Mouse (Mus musculus): ENCODE measurements around the gene Rd3l. TPM values are rescaled to one million over a fixed set of nuclear protein-coding genes. Genes with fewer than 3 reads are reported as not detected.

Gene Rd3l
- polyA plus RNA-seq, 1 experiment from 2014 or later, result not detected

DNA sequence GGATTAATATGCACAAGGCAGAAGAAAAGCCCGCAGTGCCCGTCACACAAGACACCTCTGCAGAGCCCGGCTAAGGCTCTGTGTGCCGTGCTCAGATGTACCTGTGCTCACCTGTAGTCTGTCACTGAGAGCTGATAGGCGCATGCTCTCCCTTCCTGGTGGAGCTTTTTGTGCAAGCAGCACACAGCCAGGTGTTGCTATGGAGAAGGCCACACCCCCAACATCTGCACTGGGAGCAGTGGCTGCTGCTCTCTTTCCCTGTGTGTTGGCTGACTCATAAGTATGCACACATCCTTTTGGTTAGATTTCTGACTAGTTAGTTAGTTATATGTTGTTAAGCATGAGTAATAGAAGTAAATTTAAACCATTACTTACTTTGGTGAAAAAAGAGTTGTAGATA lies 11.5 kb upstream of the Rd3l start:
- WGBS, result 91% methylated on average over 5 of the region's 5 CpGs

DNA sequence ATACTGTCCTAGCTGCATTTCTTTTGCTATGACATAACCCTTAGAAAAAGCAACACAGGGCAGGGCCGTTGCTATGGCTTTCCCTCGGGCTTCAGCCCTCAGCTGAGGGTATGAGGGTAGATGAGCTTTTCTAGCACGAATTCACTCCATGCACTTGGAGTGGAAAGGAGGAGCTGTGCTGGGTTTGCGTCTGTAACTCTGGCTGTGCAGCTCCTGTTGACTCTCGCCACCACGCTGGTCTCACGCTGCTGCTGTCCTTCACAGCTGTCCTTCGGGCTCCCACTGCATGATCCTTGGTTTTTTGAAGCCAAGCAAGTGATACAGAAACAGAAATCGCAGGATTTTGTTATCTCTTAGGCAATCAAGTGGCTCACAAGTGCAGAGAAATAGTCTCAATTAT lies 5.6 kb upstream of the Rd3l start:
- H3K4me1 ChIP-seq, result no peaks in the 10 kb centered on the region
- H3K9me3 ChIP-seq, result no peaks in the 10 kb centered on the region
- H3K36me3 ChIP-seq, result no peaks in the 10 kb centered on the region
- no peak overlapping the region for H3K4me2 ChIP-seq (replicated peaks)
- H3K9ac ChIP-seq, result no peak overlapping the region
- no peak for ATAC-seq (ENCODE audit: low FRiP score, low read depth)
- H3K27ac ChIP-seq, result no peak overlapping the region
- no peaks in the 10 kb centered on the region for H3K27me3 ChIP-seq (replicated peaks)
- WGBS, result 63% methylated on average over 9 of the region's 9 CpGs
- H3K4me3 ChIP-seq, result no peak overlapping the region

More for the DNA sequence above, 11.5 kb upstream of the Rd3l start:
- H3K27me3 ChIP-seq (replicated peaks), result no peaks in the 10 kb centered on the region
- no peak overlapping the region for H3K4me3 ChIP-seq
- no peaks in the 10 kb centered on the region for H3K9me3 ChIP-seq
- no peak overlapping the region for H3K9ac ChIP-seq
- H3K4me2 ChIP-seq (replicated peaks), result no peak overlapping the region
- ATAC-seq (ENCODE audit: low FRiP score, low read depth), result no peak
- no peak overlapping the region for H3K27ac ChIP-seq
- H3K4me1 ChIP-seq, result no peaks in the 10 kb centered on the region
- H3K36me3 ChIP-seq, result no peaks in the 10 kb centered on the region

DNA sequence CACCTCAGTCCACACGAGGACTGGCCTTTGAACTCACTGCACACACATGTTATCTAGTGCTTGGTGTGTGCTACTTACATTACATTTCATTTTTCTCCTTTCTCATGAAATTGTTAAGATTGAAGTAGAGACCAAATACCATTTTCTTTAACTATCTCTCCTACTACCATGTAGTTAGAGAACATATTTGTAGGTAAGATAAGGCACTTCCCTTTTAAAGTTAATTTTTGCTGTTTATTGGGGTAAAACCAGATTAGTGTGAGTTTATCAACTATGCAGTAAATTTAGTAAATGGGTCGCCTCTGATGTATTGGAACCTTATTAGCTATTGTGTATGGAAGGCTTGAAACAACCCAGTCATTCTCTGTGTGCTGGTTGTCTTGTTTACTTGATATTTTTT lies 2.0 kb upstream of the Rd3l start:
- no peak for ATAC-seq (ENCODE audit: low FRiP score, low read depth)
- Histone ChIP-seq H3K27ac (no peak overlapping the region), H3K9me3 (no peaks in the 10 kb centered on the region), H3K27me3 (replicated peaks) (no peaks in the 10 kb centered on the region), H3K4me1 (no peaks in the 10 kb centered on the region), H3K4me2 (replicated peaks) (no peak overlapping the region), H3K4me3 (no peak overlapping the region), H3K36me3 (no peaks in the 10 kb centered on the region), H3K9ac (no peak overlapping the region)
- WGBS, result 75% methylated on average over 2 of the region's 2 CpGs

DNA sequence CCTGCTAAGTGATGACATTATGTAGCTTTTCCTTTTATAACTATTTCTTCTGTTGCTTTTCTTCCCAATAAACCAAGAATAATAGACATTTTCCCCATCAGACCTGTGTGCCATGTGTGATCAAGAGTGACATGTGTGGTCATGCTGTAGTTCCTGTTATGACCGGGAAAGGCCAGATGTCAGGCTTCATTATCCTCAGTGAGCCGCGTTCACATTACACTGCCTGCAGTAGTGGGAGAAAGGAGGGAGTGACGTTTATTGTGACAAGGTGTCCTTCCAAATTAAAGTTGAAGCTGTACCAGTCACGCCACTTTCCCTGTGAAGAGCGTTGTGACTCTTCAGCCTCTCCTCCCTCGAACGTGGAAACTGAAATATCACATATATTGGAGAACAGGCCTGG lies 714 bp upstream of the Rd3l start:
- Histone ChIP-seq H3K4me1 (no peaks in the 10 kb centered on the region), H3K27ac (no peak overlapping the region), H3K4me3 (no peak overlapping the region), H3K36me3 (no peaks in the 10 kb centered on the region), H3K4me2 (replicated peaks) (no peak overlapping the region), H3K27me3 (replicated peaks) (no peaks in the 10 kb centered on the region), H3K9me3 (no peaks in the 10 kb centered on the region), H3K9ac (no peak overlapping the region)
- 73% methylated on average over 8 of the region's 8 CpGs for WGBS
- no peak for ATAC-seq (ENCODE audit: low FRiP score, low read depth)

DNA sequence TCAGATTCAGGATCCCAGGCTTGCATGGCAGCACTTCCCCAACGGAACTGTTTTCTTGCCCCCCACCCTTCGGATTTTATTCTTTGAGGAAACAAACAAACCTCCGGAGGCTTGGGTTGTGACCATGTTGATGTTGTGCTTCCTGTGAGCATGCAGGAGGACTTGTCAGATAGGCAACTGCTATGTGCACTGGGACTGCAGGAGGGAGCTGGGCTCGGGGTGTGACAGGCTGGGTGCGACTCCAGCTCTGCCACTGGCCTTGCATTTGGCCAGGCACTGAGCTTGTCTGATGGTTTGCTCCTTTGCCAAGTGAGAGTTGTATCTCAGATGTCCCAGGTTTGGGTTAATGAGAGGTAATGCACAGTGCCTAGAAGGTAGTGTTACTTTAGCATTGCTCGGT lies 2.8 kb downstream of the Rd3l start:
- H3K9ac ChIP-seq, result no peak overlapping the region
- no peaks in the 10 kb centered on the region for H3K9me3 ChIP-seq
- H3K36me3 ChIP-seq, result no peaks in the 10 kb centered on the region
- H3K27me3 ChIP-seq (replicated peaks), result no peaks in the 10 kb centered on the region
- H3K4me3 ChIP-seq, result no peak overlapping the region
- H3K4me1 ChIP-seq, result no peaks in the 10 kb centered on the region
- no peak overlapping the region for H3K27ac ChIP-seq
- no peak for ATAC-seq (ENCODE audit: low FRiP score, low read depth)
- H3K4me2 ChIP-seq (replicated peaks), result no peak overlapping the region
- WGBS, result 84% methylated on average over 6 of the region's 6 CpGs

DNA sequence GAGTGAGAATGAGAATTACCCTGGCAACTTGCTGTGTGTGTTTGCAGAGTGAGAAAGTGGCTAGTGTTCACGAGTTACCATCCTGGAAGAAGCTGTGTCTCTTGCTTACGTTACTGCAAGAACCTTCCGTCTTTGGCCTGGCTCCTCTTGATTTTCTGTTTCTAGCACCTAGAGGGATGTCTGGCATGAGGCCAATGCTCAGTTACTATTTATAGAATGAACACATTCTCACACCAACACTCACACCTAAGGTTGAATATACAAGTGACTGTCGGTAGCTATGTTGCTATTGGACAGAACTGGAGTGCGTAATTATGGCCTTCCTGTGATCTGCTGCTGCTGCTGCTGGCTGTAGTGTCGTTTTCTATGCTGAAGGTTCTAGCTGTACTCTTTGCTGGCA lies 4.0 kb downstream of the Rd3l start:
- Histone ChIP-seq H3K27me3 (replicated peaks) (no peaks in the 10 kb centered on the region), H3K27ac (no peak overlapping the region), H3K9me3 (no peaks in the 10 kb centered on the region), H3K4me2 (replicated peaks) (no peak overlapping the region), H3K36me3 (no peaks in the 10 kb centered on the region), H3K9ac (no peak overlapping the region), H3K4me3 (no peak overlapping the region), H3K4me1 (no peaks in the 10 kb centered on the region)
- 68% methylated on average over 6 of the region's 6 CpGs for WGBS
- no peak for ATAC-seq (ENCODE audit: low FRiP score, low read depth)

DNA sequence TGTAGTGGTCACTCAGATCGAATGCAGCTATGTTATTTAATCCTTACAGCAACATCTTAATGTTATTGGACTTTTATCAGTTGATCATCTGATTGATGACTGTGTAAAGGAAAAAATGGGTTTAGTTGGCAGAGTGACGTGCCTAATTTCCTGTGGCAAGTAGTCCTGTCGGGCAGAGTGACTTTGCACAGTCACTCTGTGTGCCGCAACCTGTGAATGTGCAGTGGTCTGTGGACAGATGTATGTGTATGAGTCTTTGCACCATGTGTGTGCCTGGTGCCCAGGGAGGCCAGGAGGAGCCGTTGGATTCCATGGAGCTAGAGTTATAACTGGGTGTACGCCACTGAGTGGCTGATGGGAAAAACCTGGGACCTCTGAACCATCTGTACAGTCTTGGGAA lies 6.5 kb downstream of the Rd3l start:
- H3K9me3 ChIP-seq, result no peaks in the 10 kb centered on the region
- H3K4me3 ChIP-seq, result no peak overlapping the region
- H3K27me3 ChIP-seq (replicated peaks), result no peaks in the 10 kb centered on the region
- H3K9ac ChIP-seq, result no peak overlapping the region
- H3K4me2 ChIP-seq (replicated peaks), result no peak overlapping the region
- no peak overlapping the region for H3K27ac ChIP-seq
- WGBS, result 87% methylated on average over 6 of the region's 6 CpGs
- no peaks in the 10 kb centered on the region for H3K4me1 ChIP-seq
- no peaks in the 10 kb centered on the region for H3K36me3 ChIP-seq
- no peak for ATAC-seq (ENCODE audit: low FRiP score, low read depth)

DNA sequence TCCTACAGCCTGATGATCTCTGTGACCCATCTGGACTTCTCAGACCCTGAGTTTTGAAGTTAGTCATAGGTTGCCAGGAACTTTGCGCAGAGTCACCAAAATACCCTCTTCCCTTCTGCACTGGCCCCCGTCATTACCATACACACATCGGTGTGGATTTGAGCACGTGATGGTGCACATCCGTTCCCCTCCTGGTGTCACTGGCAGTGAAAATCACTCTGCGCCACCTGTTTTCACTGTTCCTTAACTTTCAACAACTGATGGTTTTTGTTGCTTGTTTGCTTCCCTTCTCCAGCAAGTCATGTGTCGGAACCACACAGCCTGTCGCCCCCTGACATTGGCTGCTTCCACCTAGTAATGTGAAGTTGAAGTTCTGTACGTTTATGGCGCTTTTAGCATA lies 8.6 kb downstream of the Rd3l start:
- Histone ChIP-seq H3K27ac (no peak overlapping the region), H3K36me3 (no peaks in the 10 kb centered on the region), H3K4me1 (no peaks in the 10 kb centered on the region), H3K9me3 (no peaks in the 10 kb centered on the region), H3K9ac (no peak overlapping the region), H3K4me2 (replicated peaks) (no peak overlapping the region), H3K27me3 (replicated peaks) (no peaks in the 10 kb centered on the region), H3K4me3 (no peak overlapping the region)
- 91% methylated on average over 10 of the region's 10 CpGs for WGBS
- ATAC-seq (ENCODE audit: low FRiP score, low read depth), result no peak

DNA sequence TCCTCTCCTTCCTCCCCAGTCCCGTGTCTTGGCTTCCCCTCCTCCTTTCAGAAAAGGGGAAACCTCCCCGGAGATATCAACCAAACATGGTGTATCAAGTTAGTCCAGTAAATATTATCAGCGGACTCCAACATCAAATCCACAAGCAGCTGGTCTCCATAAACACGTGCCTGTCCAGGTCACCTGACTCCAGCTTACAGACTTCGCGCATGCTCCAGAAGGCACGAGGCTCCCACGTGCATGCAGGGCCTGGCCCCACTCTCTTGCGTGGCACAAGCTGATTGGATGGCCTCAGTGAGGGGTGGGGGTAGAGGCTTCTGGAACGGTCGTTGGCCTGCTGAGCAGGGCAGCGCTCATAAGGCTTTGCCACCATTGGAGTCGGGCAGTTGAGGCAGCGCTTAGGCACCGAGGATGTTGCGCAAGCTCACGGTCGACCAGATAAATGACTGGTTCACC lies 9.9 kb downstream of the Rd3l start, which contains the start of gene Tdrd9:
Gene Tdrd9, plus strand, starts transcription at position 329 of the 456 bp plus-strand sequence.
- H3K27ac ChIP-seq, result no peak within 1 kb of the TSS
- 90% methylated on average over 18 of the region's 18 CpGs for WGBS
- H3K9me3 ChIP-seq, result no peaks in the 10 kb centered on the region
- H3K9ac ChIP-seq, result no peak within 1 kb of the TSS
- H3K4me1 ChIP-seq, result peaks cover 1% of the 10 kb centered on the region
- no peak within 1 kb of the TSS for H3K4me3 ChIP-seq
- ATAC-seq (ENCODE audit: low FRiP score, low read depth), result no peak
- H3K36me3 ChIP-seq, result no peaks in the 10 kb centered on the region
- no peaks in the 10 kb centered on the region for H3K27me3 ChIP-seq (replicated peaks)
- no peak within 1 kb of the TSS for H3K4me2 ChIP-seq (replicated peaks)

DNA sequence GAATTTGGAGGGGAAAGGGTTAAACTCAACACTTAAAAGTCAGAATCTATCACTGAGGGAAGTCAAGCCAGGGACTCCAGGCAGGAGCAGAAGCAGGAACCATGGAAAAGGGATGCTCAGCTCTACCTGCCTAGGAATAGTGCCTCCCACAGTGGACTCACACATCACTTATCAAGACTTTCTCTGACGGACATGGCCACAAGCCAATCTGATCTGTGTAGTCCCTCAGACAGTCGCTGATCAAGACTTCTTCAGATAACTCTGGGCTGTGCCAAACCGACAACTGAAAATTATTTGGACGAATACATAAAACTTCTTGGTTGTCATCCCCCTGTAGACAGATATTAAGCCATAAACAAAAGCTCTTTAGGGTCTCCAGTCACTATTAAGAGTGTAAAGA lies 11.0 kb downstream of the Rd3l start:
- 88% methylated on average over 4 of the region's 4 CpGs for WGBS
- no peaks in the 10 kb centered on the region for H3K9me3 ChIP-seq
- H3K27me3 ChIP-seq (replicated peaks), result no peaks in the 10 kb centered on the region
- peaks cover 12% of the 10 kb centered on the region for H3K4me1 ChIP-seq
- H3K27ac ChIP-seq, result no peak overlapping the region
- no peak overlapping the region for H3K9ac ChIP-seq
- H3K4me3 ChIP-seq, result no peak overlapping the region
- no peak overlapping the region for H3K4me2 ChIP-seq (replicated peaks)
- no peaks in the 10 kb centered on the region for H3K36me3 ChIP-seq
- ATAC-seq (ENCODE audit: low FRiP score, low read depth), result no peak

DNA sequence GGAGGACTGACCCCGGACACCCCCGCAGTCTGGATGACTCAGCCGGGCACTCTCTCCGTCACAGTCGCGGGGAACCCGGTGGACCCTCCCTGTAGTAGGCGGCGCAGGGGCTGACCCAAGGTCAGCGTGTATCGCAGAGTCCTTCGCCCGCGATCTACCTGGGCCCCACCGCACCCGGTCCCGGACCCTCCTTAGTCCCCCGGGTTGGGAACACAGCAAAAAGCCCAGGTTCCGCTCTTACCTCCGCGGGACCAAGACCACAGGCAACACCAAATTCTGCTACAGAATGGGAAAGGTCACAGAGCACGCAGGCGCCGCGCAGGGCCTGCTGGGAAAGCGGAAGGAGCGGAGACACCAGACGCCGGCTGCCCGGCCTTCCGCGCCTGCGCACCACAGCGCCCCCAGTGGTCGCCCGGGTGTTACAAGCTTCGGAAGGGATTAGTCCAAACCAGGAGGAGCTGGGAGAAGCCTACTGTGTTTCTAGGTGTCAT lies 14.4 kb downstream of the Rd3l start, which contains the start of gene Atp5mpl:
Gene Atp5mpl, minus strand, starts transcription at position 295 of the 491 bp plus-strand sequence.
- peak within 1 kb of the TSS; percentile 95 for H3K4me3 ChIP-seq
- H3K9ac ChIP-seq, result peak within 1 kb of the TSS; percentile 94
- H3K9me3 ChIP-seq, result no peaks in the 10 kb centered on the region
- H3K36me3 ChIP-seq, result peaks cover 11% of the 10 kb centered on the region
- peaks cover 17% of the 10 kb centered on the region for H3K4me1 ChIP-seq
- peak within 1 kb of the TSS; percentile 95 for H3K4me2 ChIP-seq (replicated peaks)
- ATAC-seq (ENCODE audit: low FRiP score, low read depth), result peak; percentile 90
- H3K27ac ChIP-seq, result no peak within 1 kb of the TSS
- WGBS, result under 1% methylated on average over 37 of the region's 37 CpGs
- no peaks in the 10 kb centered on the region for H3K27me3 ChIP-seq (replicated peaks)

DNA sequence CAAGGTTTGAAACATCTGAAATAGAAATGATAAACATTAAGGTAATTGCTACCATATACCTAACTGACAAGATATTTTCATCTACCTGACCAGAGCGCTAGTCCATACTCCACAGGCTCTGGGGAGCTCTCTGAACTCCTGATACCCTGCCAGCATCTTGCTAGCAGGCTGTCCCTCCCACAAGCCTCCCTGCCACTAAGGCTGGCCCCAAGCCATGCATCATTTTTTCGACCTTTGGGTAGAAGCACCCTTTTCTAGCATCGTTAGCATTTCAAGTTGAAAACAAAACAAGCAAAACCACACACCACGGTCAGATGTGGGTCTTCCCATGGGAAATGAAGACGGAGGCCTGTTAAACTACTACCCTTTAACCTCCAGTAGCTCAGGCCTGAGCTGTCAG lies 17.8 kb downstream of the Rd3l start:
- no peak overlapping the region for H3K27ac ChIP-seq
- no peak for ATAC-seq (ENCODE audit: low FRiP score, low read depth)
- peaks cover 17% of the 10 kb centered on the region for H3K4me1 ChIP-seq
- H3K4me3 ChIP-seq, result no peak overlapping the region
- no peaks in the 10 kb centered on the region for H3K27me3 ChIP-seq (replicated peaks)
- H3K4me2 ChIP-seq (replicated peaks), result no peak overlapping the region
- H3K36me3 ChIP-seq, result peaks cover 38% of the 10 kb centered on the region
- 93% methylated on average over 5 of the region's 5 CpGs for WGBS
- no peak overlapping the region for H3K9ac ChIP-seq
- no peaks in the 10 kb centered on the region for H3K9me3 ChIP-seq

DNA sequence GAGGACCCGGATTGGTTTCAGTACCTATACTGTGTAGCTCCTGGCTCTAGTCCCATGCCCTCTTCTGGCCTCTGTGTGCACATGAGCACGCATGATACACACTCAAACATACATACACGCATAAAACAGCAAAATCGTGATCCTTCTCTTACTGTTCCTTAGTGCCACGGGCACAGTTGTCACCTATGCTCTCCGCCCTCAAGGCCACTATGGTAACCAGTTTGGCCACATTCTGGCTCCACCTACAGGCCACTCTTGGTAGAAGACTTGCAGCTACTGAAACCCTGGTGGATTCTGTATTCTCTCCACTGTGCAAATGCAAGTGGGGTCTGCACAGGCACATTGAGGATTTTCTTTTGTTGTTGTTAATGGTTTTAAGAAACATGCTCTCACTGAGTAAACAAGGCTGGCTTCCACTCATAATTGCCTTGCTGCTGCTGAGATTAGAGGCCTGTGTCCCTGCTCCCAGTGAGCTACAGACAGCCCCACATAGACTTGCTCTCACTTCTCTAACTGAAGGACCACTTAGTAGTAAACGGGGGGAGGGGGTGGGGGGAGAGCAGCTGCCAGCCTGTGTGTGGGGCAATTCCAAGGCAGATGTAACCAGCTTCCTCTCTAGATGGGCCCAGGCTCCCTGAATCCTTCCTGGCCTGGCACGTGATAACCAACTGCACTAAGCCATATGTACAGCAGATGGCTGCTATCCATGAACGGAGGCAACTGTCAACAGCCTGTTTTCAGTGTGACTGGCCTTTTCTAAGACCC lies 22.8 kb downstream of the Rd3l start:
- Histone ChIP-seq H3K4me2 (replicated peaks) (no peak overlapping the region), H3K36me3 (peaks cover 38% of the 10 kb centered on the region), H3K9ac (no peak overlapping the region), H3K4me3 (no peak overlapping the region), H3K9me3 (no peaks in the 10 kb centered on the region), H3K27me3 (replicated peaks) (no peaks in the 10 kb centered on the region), H3K4me1 (no peaks in the 10 kb centered on the region), H3K27ac (no peak overlapping the region)
- peak; percentile 50; the same call in 1 of the 2 replicates for ATAC-seq (ENCODE audit: low FRiP score, low read depth)
- 54% methylated on average over 9 of the region's 9 CpGs for WGBS
